Mouse (Mus musculus) inflammation-experienced regulatory T-cells, adult 6 months (primary cell): Measurements from ENCODE around the gene Sall1. TPM values are rescaled to one million over a fixed set of nuclear protein-coding genes. Genes with fewer than 3 reads are reported as not detected.

Experiments
- ATAC-seq: one replicate; pipeline ENCODE4 v1.8.0; 2017
- polyA plus RNA-seq, 3 experiments: library from polyadenylated mRNA; unstranded; fragments of 100-300 nt; shearing (Covaris generic); gene quantifications; one replicate each; pipeline ENCODE4 v1.2.1; 2017

The Sall1 gene
- polyA plus RNA-seq, 3 experiments from 2014 or later, result not detected

GRCm38 (mm10) chr8:89038920-89039319, 5.0 kb downstream of the Sall1 start:
- no peak for ATAC-seq

GRCm38 (mm10) chr8:89037536-89038236, 6.3 kb downstream of the Sall1 start:
- no peak for ATAC-seq

- no peak for ATAC-seq
These were observed 11.6 kb downstream of the Sall1 start for GRCm38 (mm10) chr8:89032412-89032811.

DNA sequence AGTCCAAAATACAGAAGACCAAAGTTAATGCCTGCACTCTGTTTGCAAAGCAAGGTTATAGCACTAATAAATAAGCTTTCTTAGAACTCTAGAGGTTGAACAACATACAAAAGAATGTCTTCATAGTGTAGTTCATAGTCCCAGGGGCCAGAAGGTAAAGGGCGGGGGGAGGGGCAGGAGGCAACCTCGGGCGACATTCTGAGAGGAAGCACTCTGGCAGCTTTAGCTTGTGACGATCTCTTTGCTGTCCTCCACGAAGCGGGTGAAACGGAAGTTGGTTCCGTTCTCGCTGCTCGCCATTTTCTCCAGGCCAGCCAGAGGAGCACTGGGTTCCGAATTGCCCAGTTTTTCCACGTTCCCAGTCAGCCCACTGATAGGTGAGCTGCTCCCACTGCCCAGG, 15.8 kb downstream of the Sall1 start:
- ATAC-seq, result no peak

DNA sequence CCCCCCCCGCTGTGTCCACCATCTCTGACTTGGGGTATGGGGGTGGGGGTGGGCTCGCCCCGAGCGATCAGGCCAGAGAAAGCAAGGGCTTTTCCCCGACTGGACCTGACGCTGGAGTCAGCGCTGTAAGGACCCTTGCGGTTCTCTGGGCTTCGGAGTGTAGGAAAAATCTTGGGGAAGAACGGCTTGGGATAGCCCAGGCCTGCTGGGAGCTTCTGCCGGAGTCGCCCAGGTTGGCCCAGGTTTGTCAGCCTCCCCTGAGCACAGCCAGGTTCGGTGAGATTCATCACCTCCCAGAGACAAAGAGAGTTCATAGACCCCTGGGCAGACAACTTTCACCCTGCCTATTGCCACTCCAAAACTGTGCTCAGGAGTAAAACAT, 17.8 kb downstream of the Sall1 start:
- no peak for ATAC-seq

- ATAC-seq, result no peak
These were observed 18.5 kb downstream of the Sall1 start for GRCm38 (mm10) chr8:89025281-89026138.

- ATAC-seq, result no peak
These were observed 19.2 kb downstream of the Sall1 start for GRCm38 (mm10) chr8:89024796-89025195.

- no peak for ATAC-seq
These were observed 22.8 kb downstream of the Sall1 start for GRCm38 (mm10) chr8:89021139-89021538.

- no peak for ATAC-seq
These were observed 26.1 kb downstream of the Sall1 start for GRCm38 (mm10) chr8:89017891-89018290.

DNA sequence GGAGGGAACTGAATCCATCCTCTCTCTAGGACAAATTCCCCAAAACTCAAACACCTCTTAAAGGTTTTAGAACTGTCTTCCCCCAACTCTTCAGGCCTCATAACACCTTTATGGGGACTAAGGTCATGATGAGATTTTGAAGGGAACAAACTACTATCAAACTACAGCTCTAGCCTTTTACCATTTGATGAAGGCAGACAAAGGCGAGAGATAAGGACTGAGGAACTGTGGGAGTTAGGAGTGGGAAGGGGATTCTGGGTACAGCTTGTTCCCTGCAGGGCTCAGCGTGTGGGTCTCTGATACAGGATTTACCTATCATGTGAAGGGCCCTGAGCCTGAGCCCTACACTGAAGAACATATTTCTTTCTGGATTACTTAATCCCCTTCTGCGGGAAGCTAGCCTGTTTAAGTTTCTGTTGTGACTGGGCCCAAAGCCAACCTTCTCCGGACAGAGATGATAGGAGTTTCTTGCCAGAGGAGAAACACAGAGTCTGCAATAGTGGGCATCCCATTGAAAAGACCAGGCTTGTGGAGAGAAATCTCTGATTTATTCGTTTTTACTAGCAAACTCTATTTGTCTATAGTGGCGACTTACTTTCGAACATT, 27.4 kb downstream of the Sall1 start:
- no peak for ATAC-seq

DNA sequence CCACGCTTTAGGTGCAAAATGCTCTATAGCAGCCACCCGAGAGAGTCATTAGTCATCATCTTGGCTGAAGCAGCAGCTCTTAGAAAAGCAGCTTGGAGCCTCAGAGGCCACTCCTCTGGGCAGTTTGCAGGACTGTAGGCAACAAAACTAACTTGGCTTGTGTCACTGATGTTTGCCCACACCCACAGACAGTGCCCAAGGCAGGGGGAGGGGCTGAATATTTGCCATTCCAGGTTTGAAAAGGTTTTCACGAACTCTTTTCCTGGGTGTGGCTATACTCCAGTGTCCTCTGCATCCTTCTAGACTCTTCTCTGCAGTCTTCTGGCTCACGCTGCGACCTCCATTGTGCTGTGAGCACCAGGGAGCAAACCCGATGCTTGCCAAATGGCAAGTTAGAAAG, 28.4 kb downstream of the Sall1 start:
- no peak for ATAC-seq

DNA sequence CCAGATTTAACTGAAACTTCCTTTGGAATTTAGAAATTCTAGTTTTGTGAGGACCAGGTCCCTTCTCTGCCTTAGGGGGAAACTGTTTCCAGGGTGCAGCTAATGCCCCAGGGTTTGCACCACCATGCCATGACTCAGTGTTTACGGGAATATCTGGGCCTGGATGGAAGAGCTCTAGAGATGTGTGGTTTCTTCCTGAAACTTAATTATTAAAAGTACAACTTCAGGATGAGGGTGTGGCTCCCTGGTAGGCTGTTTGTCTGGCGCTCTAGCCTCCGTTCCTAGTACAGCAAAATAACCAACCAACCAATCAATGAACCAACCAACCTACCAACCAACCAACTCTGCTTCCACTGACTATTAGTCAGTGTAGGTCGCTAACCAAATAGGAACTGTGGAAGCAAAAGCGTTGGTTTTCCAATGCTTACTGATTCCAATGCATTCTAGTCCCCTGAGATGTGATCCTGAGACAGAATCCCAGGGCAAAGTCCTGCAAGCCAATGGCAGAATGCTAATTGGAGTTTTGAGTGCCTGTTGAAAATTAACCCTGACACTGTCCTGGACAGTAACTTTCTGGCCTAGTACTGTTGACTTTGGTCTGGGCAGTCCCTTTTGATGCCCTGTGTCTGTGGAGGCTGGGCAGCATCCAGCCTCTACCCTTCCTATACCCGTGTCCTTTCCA, 31.0 kb downstream of the Sall1 start:
- no peak for ATAC-seq

DNA sequence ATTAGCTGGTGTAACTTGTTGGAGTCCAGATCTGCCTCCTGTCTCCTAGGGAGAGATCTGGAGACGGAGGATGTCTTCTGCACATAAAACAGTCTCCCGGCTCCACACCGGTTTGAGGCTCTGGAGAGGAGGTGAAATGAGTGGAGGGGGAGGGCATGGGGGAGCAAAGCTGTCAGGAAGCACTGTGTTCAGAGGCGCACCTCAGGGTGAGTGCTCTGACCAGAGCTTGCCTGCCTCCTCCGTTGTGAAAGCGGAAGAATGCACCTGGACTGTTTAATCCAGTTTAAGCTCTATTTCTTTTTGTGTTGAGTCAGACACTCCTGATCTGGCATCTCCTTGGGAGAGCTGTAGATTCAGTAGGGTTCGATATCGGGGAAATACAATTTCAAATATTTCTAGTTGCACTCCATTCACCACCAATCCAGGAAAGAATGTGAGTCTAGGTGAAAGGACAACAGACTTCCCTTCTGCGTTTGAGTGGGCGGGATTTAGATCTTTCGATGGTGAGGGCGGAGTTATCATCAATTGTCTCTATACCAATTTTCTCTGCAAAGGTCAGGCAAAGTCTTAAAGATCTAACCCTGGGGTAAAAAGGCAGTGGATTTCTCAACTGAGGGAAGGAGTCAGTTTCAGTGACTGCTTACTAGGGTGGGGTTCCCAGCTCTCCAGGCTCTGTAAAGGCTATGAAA, 31.8 kb downstream of the Sall1 start:
- no peak for ATAC-seq

- ATAC-seq, result no peak
These were observed 35.2 kb downstream of the Sall1 start for GRCm38 (mm10) chr8:89008784-89009183.

- ATAC-seq, result no peak
These were observed 36.8 kb downstream of the Sall1 start for GRCm38 (mm10) chr8:89007114-89007513.

DNA sequence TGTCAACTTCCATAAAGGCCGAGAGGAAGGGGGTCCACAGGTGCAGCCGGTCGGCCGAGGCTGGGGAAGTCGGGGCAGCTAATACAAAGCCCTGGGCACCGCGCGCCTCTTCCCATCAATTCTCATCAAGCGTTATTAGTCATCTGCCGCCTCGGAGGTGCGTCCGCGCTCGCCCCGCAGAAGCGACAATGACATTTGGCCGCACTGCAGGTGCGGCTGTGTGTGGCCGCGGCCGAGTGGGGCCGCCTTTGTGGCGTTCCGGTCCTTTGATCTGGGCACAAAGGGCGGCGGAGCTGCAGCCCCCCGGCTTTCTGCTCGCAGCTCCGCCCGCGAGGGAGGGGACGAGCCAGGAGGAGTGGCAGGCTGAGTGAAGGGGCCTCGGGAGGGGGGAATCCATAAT, 37.5 kb downstream of the Sall1 start:
- no peak for ATAC-seq

GRCm38 (mm10) chr8:89005797-89006196, 38.2 kb downstream of the Sall1 start:
- no peak for ATAC-seq

GRCm38 (mm10) chr8:89004041-89004440, 39.9 kb downstream of the Sall1 start:
- ATAC-seq, result no peak

DNA sequence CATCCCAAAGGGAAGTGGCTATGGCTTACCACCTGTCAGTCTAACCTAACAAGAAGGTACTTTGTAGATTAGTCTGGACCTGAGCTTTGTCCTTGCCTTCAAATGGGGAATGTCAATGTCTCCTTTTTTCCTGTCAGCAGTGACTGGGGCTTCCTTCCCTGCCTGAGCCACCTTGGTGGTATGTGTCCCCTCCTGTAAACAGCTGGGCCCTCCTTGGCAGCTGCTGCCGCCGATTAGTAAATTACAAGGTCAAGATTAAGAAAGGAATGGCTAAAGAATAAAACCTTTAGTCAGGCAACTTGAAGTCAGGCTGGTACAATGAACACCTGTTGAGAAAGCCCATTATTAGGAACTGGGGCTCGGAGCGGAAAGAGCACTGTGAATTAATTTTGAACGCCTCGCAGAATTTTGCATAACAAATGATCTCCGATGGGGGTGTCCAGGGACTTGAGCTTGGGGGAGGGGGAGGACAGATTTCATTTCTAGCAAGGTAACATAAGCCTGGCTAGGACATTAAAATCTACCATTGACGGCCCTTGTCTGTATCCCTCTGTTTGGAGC, 40.5 kb downstream of the Sall1 start:
- no peak for ATAC-seq

- no peak for ATAC-seq
These were observed 41.8 kb downstream of the Sall1 start for GRCm38 (mm10) chr8:89002128-89002527.

GRCm38 (mm10) chr8:88997276-88997675, 46.7 kb downstream of the Sall1 start:
- no peak for ATAC-seq
